In genomic region chr15:95774197-95774596, GRCm38 (mm10) we compare ENCODE assay signal across 10 mouse cellular contexts.
"Had no signal": no experiment of that assay in that cellular context is flagged by ENCODE, and none has a peak within 500 bp of the region (broad histone marks: within the 10 kb centered on the region; RNA-seq: fewer than 3 reads in every experiment).

No protein-coding gene starts in this region.

- H3K4me2 ChIP-seq: kidney, embryonic 15.5 days; liver, embryonic 11.5 days; liver, embryonic 15.5 days; lung, embryonic 15.5 days; midbrain, embryonic 12.5 days; neural tube, embryonic 13.5 days had no signal

- H3K4me1 ChIP-seq: liver, embryonic 15.5 days; lung, embryonic 15.5 days; midbrain, embryonic 12.5 days had no signal

- H3K4me3 ChIP-seq: kidney, embryonic 15.5 days; left cerebral cortex, adult 2 months; liver, embryonic 15.5 days; lung, embryonic 15.5 days; megakaryocyte, embryonic 14.5 days; midbrain, embryonic 12.5 days; myocyte; neural tube, embryonic 13.5 days had no signal

- ATAC-seq: midbrain, embryonic 16.5 days had no signal

- H3K9me3 ChIP-seq: kidney, embryonic 15.5 days; liver, embryonic 15.5 days; lung, embryonic 15.5 days; megakaryocyte, embryonic 14.5 days; midbrain, embryonic 12.5 days; neural tube, embryonic 13.5 days had no signal

- H3K9ac ChIP-seq: kidney, embryonic 15.5 days; liver, embryonic 15.5 days; lung, embryonic 15.5 days; midbrain, embryonic 12.5 days; neural tube, embryonic 13.5 days had no signal

- H3K27me3 ChIP-seq: kidney, embryonic 15.5 days; liver, embryonic 15.5 days; lung, embryonic 15.5 days; midbrain, embryonic 12.5 days; neural tube, embryonic 13.5 days had no signal

- H3K27ac ChIP-seq: kidney, embryonic 15.5 days; left cerebral cortex, adult 2 months; liver, embryonic 15.5 days; lung, embryonic 15.5 days; midbrain, embryonic 12.5 days; neural tube, embryonic 13.5 days had no signal

- H3K36me3 ChIP-seq: kidney, embryonic 15.5 days; liver, embryonic 15.5 days; lung, embryonic 15.5 days; midbrain, embryonic 12.5 days; neural tube, embryonic 13.5 days had no signal
